Mouse (Mus musculus) forelimb bud, embryonic 11.5 days (tissue): ENCODE results near the gene 3110009E18Rik.

ENCODE experiments used
- DNase-seq: peaks from one replicate; pipeline ENCODE4 v3.0.0-alpha.2; 2012; ENCODE audit warnings: low read depth, low spot score

Gene 3110009E18Rik

GRCm38 (mm10) chr1:120142551-120142950 is 21.6 kb downstream of the 3110009E18Rik start:
- no peak for DNase-seq

- DNase-seq: no peak
Measured at GRCm38 (mm10) chr1:120145527-120146216, 24.7 kb downstream of the 3110009E18Rik start.

- DNase-seq: no peak
Measured at GRCm38 (mm10) chr1:120146994-120147393, 26.0 kb downstream of the 3110009E18Rik start.

GRCm38 (mm10) chr1:120154232-120154631 is 33.2 kb downstream of the 3110009E18Rik start:
- DNase-seq: peak; percentile 52

GRCm38 (mm10) chr1:120155325-120155724 is 34.3 kb downstream of the 3110009E18Rik start:
- DNase-seq: peak; percentile 32

- no peak for DNase-seq
Measured at GRCm38 (mm10) chr1:120158474-120159127, 37.6 kb downstream of the 3110009E18Rik start.

- DNase-seq: no peak
Measured at GRCm38 (mm10) chr1:120161502-120161901, 40.5 kb downstream of the 3110009E18Rik start.

GRCm38 (mm10) chr1:120162616-120163015 is 41.6 kb downstream of the 3110009E18Rik start:
- DNase-seq: no peak

GRCm38 (mm10) chr1:120168016-120168415 is 47.0 kb downstream of the 3110009E18Rik start:
- DNase-seq: no peak

GRCm38 (mm10) chr1:120168674-120169073 is 47.7 kb downstream of the 3110009E18Rik start:
- no peak for DNase-seq

GRCm38 (mm10) chr1:120170307-120170706 is 49.3 kb downstream of the 3110009E18Rik start:
- no peak for DNase-seq

GRCm38 (mm10) chr1:120171819-120172521 is 51.0 kb downstream of the 3110009E18Rik start:
- DNase-seq: peak; percentile 42

- no peak for DNase-seq
Measured at GRCm38 (mm10) chr1:120174991-120175390, 54.0 kb downstream of the 3110009E18Rik start.

GRCm38 (mm10) chr1:120176313-120176712 is 55.3 kb downstream of the 3110009E18Rik start:
- DNase-seq: peak; percentile 12

- no peak for DNase-seq
Measured at GRCm38 (mm10) chr1:120177141-120177540, 56.2 kb downstream of the 3110009E18Rik start.

GRCm38 (mm10) chr1:120186204-120186603 is 65.2 kb downstream of the 3110009E18Rik start:
- no peak for DNase-seq

- no peak for DNase-seq
Measured at GRCm38 (mm10) chr1:120186655-120187054, 65.7 kb downstream of the 3110009E18Rik start.

- DNase-seq: no peak
Measured at GRCm38 (mm10) chr1:120187059-120187458, 66.1 kb downstream of the 3110009E18Rik start.

GRCm38 (mm10) chr1:120189206-120189605 is 68.2 kb downstream of the 3110009E18Rik start:
- DNase-seq: no peak

GRCm38 (mm10) chr1:120190300-120190699 is 69.3 kb downstream of the 3110009E18Rik start:
- no peak for DNase-seq

GRCm38 (mm10) chr1:120190946-120191345 is 70.0 kb downstream of the 3110009E18Rik start:
- DNase-seq: no peak

GRCm38 (mm10) chr1:120192321-120192720 is 71.3 kb downstream of the 3110009E18Rik start:
- no peak for DNase-seq
